Mouse (Mus musculus): ENCODE data around the gene Gm3415. TPM values are rescaled to one million over a fixed set of nuclear protein-coding genes. Genes with fewer than 3 reads are reported as not detected.

Gm3415 gene
- not detected for polyA plus RNA-seq (2017; shearing (Covaris generic))

DNA sequence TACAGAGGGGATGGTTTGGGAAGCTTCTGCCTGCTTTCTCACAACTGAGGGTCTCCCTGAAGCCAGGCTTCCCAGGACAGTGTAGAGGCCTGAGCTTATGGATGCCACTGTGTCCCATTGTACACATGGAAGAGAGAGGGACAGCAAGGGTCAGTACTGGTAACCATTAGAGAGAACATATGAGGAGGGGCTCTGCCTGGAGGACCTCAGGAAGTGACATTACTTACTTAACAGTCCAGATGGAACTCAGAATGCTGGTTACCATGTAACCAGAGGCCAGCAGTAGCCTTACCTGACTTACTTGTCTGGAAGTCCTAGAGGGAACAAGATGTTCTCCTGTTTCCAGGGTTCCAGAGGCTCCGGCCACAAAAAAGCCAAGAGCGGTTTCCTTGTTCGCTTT is at the start of gene Gm3415:
TSS of gene Gm3415 (plus strand) at position 301 of the 400 bp plus-strand sequence.

DNA sequence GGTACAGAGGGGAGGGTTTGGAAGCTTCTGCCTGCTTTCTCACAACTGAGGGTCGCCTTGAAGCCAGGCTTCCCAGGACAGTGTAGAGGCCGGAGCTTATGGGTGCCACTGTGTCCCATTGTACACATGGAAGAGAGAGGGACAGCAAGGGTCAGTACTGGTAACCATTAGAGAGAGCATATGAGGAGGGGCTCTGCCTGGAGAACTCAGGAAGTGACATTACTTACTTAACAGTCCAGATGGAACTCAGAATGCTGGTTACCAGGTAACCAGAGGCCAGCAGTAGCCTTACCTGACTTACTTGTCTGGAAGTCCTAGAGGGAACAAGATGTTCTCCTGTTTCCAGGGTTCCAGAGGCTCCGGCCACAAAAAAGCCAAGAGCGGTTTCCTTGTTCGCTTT is 42.1 kb upstream of the Gm3415 start, which contains the start of gene Gm3402:
TSS of gene Gm3402 (plus strand) at position 301 of the 400 bp plus-strand sequence.

DNA sequence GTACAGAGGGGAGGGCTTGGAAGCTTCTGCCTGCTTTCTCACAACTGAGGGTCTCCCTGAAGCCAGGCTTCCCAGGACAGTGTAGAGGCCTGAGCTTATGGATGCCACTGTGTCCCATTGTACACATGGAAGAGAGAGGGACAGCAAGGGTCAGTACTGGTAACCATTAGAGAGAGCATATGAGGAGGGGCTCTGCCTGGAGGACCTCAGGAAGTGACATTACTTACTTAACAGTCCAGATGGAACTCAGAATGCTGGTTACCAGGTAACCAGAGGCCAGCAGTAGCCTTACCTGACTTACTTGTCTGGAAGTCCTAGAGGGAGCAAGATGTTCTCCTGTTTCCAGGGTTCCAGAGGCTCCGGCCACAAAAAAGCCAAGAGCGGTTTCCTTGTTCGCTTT is 30.4 kb upstream of the Gm3415 start, which contains the start of gene Gm3404:
TSS of gene Gm3404 (plus strand) at position 301 of the 400 bp plus-strand sequence.

DNA sequence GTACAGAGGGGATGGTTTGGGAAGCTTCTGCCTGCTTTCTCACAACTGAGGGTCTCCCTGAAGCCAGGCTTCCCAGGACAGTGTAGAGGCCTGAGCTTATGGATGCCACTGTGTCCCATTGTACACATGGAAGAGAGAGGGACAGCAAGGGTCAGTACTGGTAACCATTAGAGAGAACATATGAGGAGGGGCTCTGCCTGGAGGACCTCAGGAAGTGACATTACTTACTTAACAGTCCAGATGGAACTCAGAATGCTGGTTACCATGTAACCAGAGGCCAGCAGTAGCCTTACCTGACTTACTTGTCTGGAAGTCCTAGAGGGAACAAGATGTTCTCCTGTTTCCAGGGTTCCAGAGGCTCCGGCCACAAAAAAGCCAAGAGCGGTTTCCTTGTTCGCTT is 18.6 kb upstream of the Gm3415 start, which contains the start of gene Gm3409:
TSS of gene Gm3409 (plus strand) at position 301 of the 400 bp plus-strand sequence.

DNA sequence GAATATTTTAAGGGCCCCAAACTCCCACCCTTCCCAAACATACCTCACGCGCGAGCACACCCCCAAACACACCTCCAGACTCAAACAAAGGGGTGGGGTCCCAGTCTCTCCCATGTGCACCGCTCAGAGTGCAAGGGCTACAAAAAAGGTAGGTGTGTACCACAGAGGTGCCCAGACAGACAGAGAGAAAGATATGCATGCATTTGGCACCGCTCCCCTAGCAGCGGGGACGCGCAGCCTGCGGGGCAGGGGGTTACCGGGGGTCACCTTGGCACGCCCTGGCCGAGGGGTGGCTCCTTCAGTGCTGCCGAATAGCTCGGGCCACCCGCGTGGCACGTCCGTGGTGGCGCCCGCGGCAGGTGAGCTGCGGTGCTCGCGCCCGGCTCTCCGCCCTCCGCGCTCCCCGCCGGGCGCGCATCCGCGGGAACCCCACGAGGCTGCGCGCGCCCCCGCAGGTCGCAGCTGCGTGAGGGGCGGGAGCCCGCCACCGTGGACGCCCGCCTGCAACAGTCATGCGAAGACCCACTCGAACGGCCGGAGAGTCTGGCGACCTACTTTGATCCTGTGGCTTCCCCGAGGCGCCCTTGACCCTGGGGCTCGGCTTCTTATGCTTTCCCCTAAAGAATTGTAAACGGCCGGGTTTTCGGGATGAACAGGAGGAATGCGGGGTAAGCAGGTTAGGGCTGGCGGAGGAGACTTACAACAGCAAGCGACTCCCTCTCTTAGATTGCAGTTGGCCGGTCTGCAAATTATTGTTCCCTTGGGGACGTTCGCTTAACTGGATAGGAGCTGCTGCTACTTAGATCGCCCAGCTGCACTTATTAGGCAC is 28.8 kb downstream of the Gm3415 start, which contains the start of gene Gpr12:
TSS of gene Gpr12 (minus strand) at position 762 of the 829 bp plus-strand sequence.

Other genes with a start within 250 kb of the Gm3415 start
- under 1 TPM; 0.04 to 0.09 TPM for gene Wasf3, start 171.2 kb upstream of the Gm3415 start, polyA plus RNA-seq (2017; shearing (Covaris generic))
- under 1 TPM in 1 of 2 experiments, not detected in 1; 0.33 TPM for gene Gm6408, start 74.2 kb upstream of the Gm3415 start, polyA plus RNA-seq (2017; shearing (Covaris generic))
- gene Gm6370, start 64.8 kb upstream of the Gm3415 start, polyA plus RNA-seq (2017; shearing (Covaris generic)) = not detected
- gene 4930449I24Rik, start 53.7 kb upstream of the Gm3415 start, polyA plus RNA-seq (2017; shearing (Covaris generic)) = not detected
- gene Gm3402, start 42.0 kb upstream of the Gm3415 start, polyA plus RNA-seq (2017; shearing (Covaris generic)) = not detected
- gene Gm3404, start 30.3 kb upstream of the Gm3415 start, polyA plus RNA-seq (2017; shearing (Covaris generic)) = not detected
- not detected for gene Gm3409, start 18.5 kb upstream of the Gm3415 start, polyA plus RNA-seq (2017; shearing (Covaris generic))
- under 1 TPM in 1 of 2 experiments, not detected in 1; 0.17 TPM for gene Gpr12, start 29.1 kb downstream of the Gm3415 start, polyA plus RNA-seq (2017; shearing (Covaris generic))
- gene Usp12, start 238.9 kb downstream of the Gm3415 start, polyA plus RNA-seq (2017; shearing (Covaris generic)) = 10 to 100 TPM; 21.0 to 29.0 TPM